Mouse (Mus musculus): Measurements from ENCODE around the gene Nrn1. TPM values are rescaled to one million over a fixed set of nuclear protein-coding genes. Genes with fewer than 3 reads are reported as not detected.

Nrn1 gene
- polyA plus RNA-seq, 1 experiment from 2014 or later: 11.0 TPM

GRCm38 (mm10) chr13:36722309-36722708 lies 12.6 kb downstream of the Nrn1 start:
- Histone ChIP-seq H3K9me3 (no peaks in the 10 kb centered on the region), H3K4me2 (no peak overlapping the region), H3K4me1 (peaks cover 17% of the 10 kb centered on the region), H3K9ac (no peak overlapping the region), H3K4me3 (replicated peaks) (no peak overlapping the region), H3K27me3 (replicated peaks) (peaks cover 56% of the 10 kb centered on the region), H3K27ac (no peak overlapping the region), H3K36me3 (no peaks in the 10 kb centered on the region)
- ATAC-seq (ENCODE audit: insufficient read depth, low FRiP score, low read depth): no peak

- Histone ChIP-seq H3K4me2 (no peak overlapping the region), H3K9ac (no peak overlapping the region), H3K27ac (no peak overlapping the region), H3K4me1 (peaks cover 8% of the 10 kb centered on the region), H3K27me3 (replicated peaks) (peaks cover 43% of the 10 kb centered on the region), H3K36me3 (no peaks in the 10 kb centered on the region), H3K9me3 (no peaks in the 10 kb centered on the region), H3K4me3 (replicated peaks) (no peak overlapping the region)
- ATAC-seq (ENCODE audit: insufficient read depth, low FRiP score, low read depth): no peak
- WGBS: 88% methylated on average over 5 of the region's 5 CpGs
Observed at GRCm38 (mm10) chr13:36720297-36721017, 14.5 kb downstream of the Nrn1 start.

- no peak for ATAC-seq (ENCODE audit: insufficient read depth, low FRiP score, low read depth)
- WGBS: 66% methylated on average over 3 of the region's 3 CpGs
- Histone ChIP-seq H3K27ac (no peak overlapping the region), H3K36me3 (no peaks in the 10 kb centered on the region), H3K27me3 (replicated peaks) (peaks cover 12% of the 10 kb centered on the region), H3K9ac (no peak overlapping the region), H3K4me3 (replicated peaks) (no peak overlapping the region), H3K4me1 (no peaks in the 10 kb centered on the region), H3K9me3 (no peaks in the 10 kb centered on the region), H3K4me2 (no peak overlapping the region)
Observed at GRCm38 (mm10) chr13:36717376-36717775, 17.6 kb downstream of the Nrn1 start.

- H3K36me3 ChIP-seq: no peaks in the 10 kb centered on the region
- peaks cover 6% of the 10 kb centered on the region for H3K27me3 ChIP-seq (replicated peaks)
- no peak overlapping the region for H3K9ac ChIP-seq
- no peaks in the 10 kb centered on the region for H3K4me1 ChIP-seq
- ATAC-seq (ENCODE audit: insufficient read depth, low FRiP score, low read depth): no peak
- H3K4me2 ChIP-seq: no peak overlapping the region
- 53% methylated on average over 2 of the region's 2 CpGs for WGBS
- no peak overlapping the region for H3K4me3 ChIP-seq (replicated peaks)
- H3K27ac ChIP-seq: no peak overlapping the region
- no peaks in the 10 kb centered on the region for H3K9me3 ChIP-seq
Observed at GRCm38 (mm10) chr13:36716708-36717107, 18.2 kb downstream of the Nrn1 start.

- Histone ChIP-seq H3K27ac (no peak overlapping the region), H3K9me3 (no peaks in the 10 kb centered on the region), H3K4me3 (replicated peaks) (no peak overlapping the region), H3K4me1 (no peaks in the 10 kb centered on the region), H3K27me3 (replicated peaks) (no peaks in the 10 kb centered on the region), H3K4me2 (no peak overlapping the region), H3K9ac (no peak overlapping the region), H3K36me3 (no peaks in the 10 kb centered on the region)
- no peak for ATAC-seq (ENCODE audit: insufficient read depth, low FRiP score, low read depth)
- WGBS: 64% methylated on average over 2 of the region's 2 CpGs
Observed at GRCm38 (mm10) chr13:36714101-36714500, 20.8 kb downstream of the Nrn1 start.

- Histone ChIP-seq H3K27ac (no peak overlapping the region), H3K36me3 (no peaks in the 10 kb centered on the region), H3K4me3 (replicated peaks) (no peak overlapping the region), H3K4me2 (no peak overlapping the region), H3K9ac (no peak overlapping the region), H3K9me3 (no peaks in the 10 kb centered on the region), H3K27me3 (replicated peaks) (no peaks in the 10 kb centered on the region), H3K4me1 (no peaks in the 10 kb centered on the region)
- no peak for ATAC-seq (ENCODE audit: insufficient read depth, low FRiP score, low read depth)
- 56% methylated on average over 3 of the region's 3 CpGs for WGBS
Observed at GRCm38 (mm10) chr13:36707088-36707690, 27.7 kb downstream of the Nrn1 start.

GRCm38 (mm10) chr13:36696351-36696771 lies 38.6 kb downstream of the Nrn1 start:
- H3K27me3 ChIP-seq (replicated peaks): no peaks in the 10 kb centered on the region
- H3K27ac ChIP-seq: no peak overlapping the region
- no peak overlapping the region for H3K9ac ChIP-seq
- no peak overlapping the region for H3K4me2 ChIP-seq
- 82% methylated on average over 8 of the region's 8 CpGs for WGBS
- H3K4me3 ChIP-seq (replicated peaks): no peak overlapping the region
- no peak for ATAC-seq (ENCODE audit: insufficient read depth, low FRiP score, low read depth)
- H3K4me1 ChIP-seq: no peaks in the 10 kb centered on the region
- H3K9me3 ChIP-seq: no peaks in the 10 kb centered on the region
- no peaks in the 10 kb centered on the region for H3K36me3 ChIP-seq

GRCm38 (mm10) chr13:36695516-36696201 lies 39.3 kb downstream of the Nrn1 start:
- no peaks in the 10 kb centered on the region for H3K36me3 ChIP-seq
- H3K27ac ChIP-seq: no peak overlapping the region
- H3K9ac ChIP-seq: no peak overlapping the region
- H3K4me2 ChIP-seq: no peak overlapping the region
- no peak overlapping the region for H3K4me3 ChIP-seq (replicated peaks)
- H3K27me3 ChIP-seq (replicated peaks): no peaks in the 10 kb centered on the region
- WGBS: 41% methylated on average over 7 of the region's 7 CpGs
- no peaks in the 10 kb centered on the region for H3K4me1 ChIP-seq
- ATAC-seq (ENCODE audit: insufficient read depth, low FRiP score, low read depth): no peak
- H3K9me3 ChIP-seq: no peaks in the 10 kb centered on the region

- H3K4me1 ChIP-seq: no peaks in the 10 kb centered on the region
- no peak overlapping the region for H3K4me2 ChIP-seq
- WGBS: 55% methylated on average over 4 of the region's 4 CpGs
- no peaks in the 10 kb centered on the region for H3K36me3 ChIP-seq
- no peak for ATAC-seq (ENCODE audit: insufficient read depth, low FRiP score, low read depth)
- H3K9me3 ChIP-seq: no peaks in the 10 kb centered on the region
- H3K27me3 ChIP-seq (replicated peaks): no peaks in the 10 kb centered on the region
- no peak overlapping the region for H3K9ac ChIP-seq
- H3K27ac ChIP-seq: no peak overlapping the region
- no peak overlapping the region for H3K4me3 ChIP-seq (replicated peaks)
Observed at GRCm38 (mm10) chr13:36683581-36683980, 51.4 kb downstream of the Nrn1 start.

GRCm38 (mm10) chr13:36680690-36681355 lies 54.1 kb downstream of the Nrn1 start:
- no peaks in the 10 kb centered on the region for H3K9me3 ChIP-seq
- no peak overlapping the region for H3K4me3 ChIP-seq (replicated peaks)
- no peak overlapping the region for H3K4me2 ChIP-seq
- no peak overlapping the region for H3K9ac ChIP-seq
- WGBS: 83% methylated on average over 8 of the region's 8 CpGs
- no peaks in the 10 kb centered on the region for H3K36me3 ChIP-seq
- no peaks in the 10 kb centered on the region for H3K4me1 ChIP-seq
- no peak for ATAC-seq (ENCODE audit: insufficient read depth, low FRiP score, low read depth)
- no peak overlapping the region for H3K27ac ChIP-seq
- H3K27me3 ChIP-seq (replicated peaks): no peaks in the 10 kb centered on the region

GRCm38 (mm10) chr13:36679345-36679744 lies 55.6 kb downstream of the Nrn1 start:
- ATAC-seq (ENCODE audit: insufficient read depth, low FRiP score, low read depth): no peak
- no peaks in the 10 kb centered on the region for H3K4me1 ChIP-seq
- no peak overlapping the region for H3K9ac ChIP-seq
- no peak overlapping the region for H3K4me3 ChIP-seq (replicated peaks)
- H3K27me3 ChIP-seq (replicated peaks): no peaks in the 10 kb centered on the region
- WGBS: 62% methylated on average over 1 of the region's 1 CpGs
- H3K27ac ChIP-seq: no peak overlapping the region
- no peaks in the 10 kb centered on the region for H3K36me3 ChIP-seq
- no peaks in the 10 kb centered on the region for H3K9me3 ChIP-seq
- no peak overlapping the region for H3K4me2 ChIP-seq

All from stomach, embryonic 15.5 days (tissue).